Mouse (Mus musculus): Measurements from ENCODE around the gene Gria2.
A peak's percentile ranks its signal among the peaks of the same experiment; 100 is the strongest.

Gria2 gene

DNA sequence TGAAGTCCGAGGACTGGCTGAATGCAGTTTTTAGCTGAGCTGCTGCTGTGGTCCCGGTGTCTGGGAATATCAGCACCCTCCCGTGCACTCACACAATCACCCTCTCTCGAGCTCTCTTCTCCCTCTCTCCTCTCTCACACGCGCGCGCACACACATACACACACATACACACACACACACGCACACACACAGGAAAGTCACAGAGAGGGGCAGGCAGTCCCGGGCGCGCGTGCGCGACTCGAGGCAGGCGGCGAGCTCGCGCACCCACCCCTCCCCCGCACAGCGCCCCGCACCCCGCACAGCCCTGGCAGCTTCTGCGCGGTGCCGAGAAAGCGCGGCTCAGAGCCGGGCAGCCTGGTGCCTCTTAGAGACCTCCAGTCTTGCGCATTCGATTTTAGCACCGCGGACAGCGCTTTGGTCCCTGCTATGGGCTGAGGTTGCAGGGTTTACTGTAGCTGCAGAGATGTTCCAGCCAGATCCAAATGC is at the start of gene Gria2:
Gene Gria2 (minus strand): TSS at position 240 of the 486 bp plus-strand sequence.
- peak; percentile 64 for DNase-seq (ENCODE audit: low spot score)

DNA sequence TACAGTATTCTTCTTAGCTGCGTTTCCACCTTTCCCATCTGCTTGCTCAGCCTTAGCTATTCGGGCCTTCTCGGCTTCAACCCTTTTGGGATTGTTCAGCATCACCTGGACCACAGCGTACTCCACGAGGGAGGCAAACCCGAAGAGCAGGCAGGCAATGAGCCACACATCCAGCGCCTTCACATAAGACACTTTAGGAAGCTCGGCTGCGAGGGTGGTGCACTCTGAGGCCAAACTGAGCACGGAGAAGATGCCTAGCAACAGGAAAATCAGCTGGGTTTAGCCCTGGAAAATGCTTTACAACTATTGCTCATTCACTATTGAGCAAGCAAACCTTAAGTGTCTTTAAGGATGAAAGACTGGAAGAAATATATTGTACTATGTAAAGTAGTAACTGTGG is 48.3 kb upstream of the Gria2 start:
- no peak for DNase-seq (ENCODE audit: low spot score)

DNA sequence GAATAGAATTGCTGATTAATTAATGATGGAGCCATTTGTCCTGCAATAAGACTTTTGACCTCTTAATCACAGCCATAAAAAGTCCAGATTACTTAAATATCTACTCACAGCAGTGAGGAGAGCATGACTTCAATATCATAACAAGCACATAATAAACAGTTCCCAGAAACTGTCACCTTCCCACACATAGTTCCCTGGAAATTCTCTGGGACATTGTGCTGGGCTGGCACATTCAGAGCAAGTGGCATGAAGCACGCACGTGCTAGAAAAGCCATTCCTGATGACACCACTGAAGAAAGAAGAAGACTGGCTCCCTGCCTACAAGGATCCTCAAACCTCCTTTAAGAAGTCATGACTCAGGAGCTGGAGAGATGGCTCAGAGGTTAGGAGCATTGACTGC is 43.0 kb upstream of the Gria2 start:
- DNase-seq (ENCODE audit: low spot score): no peak

DNA sequence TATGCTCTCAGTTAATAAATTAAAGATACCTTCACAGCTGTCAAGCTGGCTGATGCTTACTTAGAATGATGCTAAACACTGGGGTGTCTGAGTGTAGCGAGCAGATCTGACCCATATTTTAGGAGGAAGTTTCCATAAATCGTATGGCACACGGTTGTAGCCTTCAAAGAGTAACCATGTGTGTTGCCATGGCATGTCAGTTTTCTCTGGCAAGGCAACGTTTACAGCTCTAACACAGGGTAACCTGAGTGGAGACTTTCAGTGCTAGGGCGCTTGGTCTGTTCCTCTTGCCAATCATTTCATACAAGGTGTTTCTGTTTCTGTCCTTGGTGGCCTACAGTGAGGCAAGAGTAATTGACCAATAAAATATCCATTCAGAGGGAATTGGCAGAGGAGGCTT is 37.2 kb upstream of the Gria2 start:
- DNase-seq (ENCODE audit: low spot score): no peak

- DNase-seq (ENCODE audit: low spot score): no peak
Observed at GRCm38 (mm10) chr3:80837583-80837982, 34.9 kb upstream of the Gria2 start.

DNA sequence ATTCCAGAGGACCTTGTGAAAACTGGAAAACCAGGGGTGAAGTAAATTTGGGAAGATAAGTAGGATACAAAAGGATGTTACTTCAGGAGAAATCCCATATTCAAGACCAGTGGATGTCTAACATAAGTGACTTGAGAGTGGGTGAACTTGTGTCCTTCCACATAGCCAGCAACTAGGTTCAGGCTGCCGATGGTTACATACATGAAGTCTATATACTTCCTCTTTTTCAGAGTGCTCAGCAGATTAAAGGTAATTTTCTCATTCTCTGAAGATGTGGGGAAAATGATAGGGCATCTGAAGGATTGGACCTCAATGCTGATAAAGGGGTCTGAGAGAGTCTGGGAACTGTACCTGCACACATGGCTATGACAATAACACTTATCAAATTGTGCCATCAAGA is 21.3 kb upstream of the Gria2 start:
- no peak for DNase-seq (ENCODE audit: low spot score)

GRCm38 (mm10) chr3:80818619-80819018 is 16.0 kb upstream of the Gria2 start:
- DNase-seq (ENCODE audit: low spot score): no peak

- DNase-seq (ENCODE audit: low spot score): no peak
Observed at GRCm38 (mm10) chr3:80813734-80814133, 11.1 kb upstream of the Gria2 start.

DNA sequence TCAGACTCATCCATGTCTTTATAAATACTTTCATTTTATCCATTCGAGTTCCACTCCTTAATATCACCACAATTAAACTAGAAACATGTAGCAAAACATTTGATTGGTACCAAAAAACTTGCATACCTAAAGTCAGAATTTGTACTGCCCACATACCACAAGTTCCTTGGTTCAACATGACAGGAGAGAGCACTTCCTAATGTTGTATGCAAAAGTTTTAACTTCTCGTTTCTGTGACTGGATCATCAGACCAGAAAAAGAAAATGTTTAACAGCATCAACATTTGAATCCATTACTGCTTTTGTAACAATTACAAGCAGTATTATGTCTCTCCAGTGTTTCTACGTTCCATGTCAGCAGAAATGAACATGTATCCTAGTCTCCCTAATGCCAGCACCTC is 9.6 kb upstream of the Gria2 start:
- no peak for DNase-seq (ENCODE audit: low spot score)

DNA sequence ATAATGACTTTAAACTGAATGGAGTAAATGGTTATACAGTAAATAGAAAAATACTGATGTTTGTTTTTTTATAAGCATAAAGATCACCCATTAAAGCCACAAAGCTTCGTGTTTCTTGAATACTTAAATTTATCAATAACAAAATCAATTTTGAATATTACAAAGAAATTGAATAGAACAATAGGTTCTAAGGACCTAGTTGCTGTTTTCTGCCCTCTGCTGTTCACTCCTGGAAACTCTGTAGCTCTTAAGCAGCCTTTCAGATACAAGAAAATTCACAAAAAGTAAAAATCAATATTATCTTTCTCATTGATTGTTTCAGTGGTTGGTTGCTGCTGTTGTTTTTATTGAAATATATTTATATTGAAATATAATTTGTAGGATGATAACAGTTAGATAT is 2.7 kb upstream of the Gria2 start:
- DNase-seq (ENCODE audit: low spot score): no peak

DNA sequence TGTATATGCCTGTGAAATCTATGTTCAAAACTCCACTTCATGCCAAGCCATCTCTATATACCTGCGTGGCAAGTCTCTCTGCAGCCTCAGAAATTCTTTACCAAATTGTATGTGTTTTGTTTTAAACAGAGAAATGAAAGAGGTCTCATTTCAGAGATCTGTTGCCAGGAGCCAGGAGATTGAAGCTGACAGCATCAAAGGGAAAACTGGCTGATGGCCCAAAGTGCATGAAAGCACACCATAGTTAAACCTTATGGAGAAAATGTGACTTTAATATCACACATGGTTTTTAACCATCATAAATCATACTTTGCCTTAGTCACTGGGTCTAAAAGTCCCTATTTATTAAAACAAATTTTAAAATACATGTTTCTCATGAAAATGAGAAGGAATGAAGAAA is 1.2 kb upstream of the Gria2 start:
- no peak for DNase-seq (ENCODE audit: low spot score)

GRCm38 (mm10) chr3:80803211-80803610 is 576 bp upstream of the Gria2 start:
- no peak for DNase-seq (ENCODE audit: low spot score)

- DNase-seq (ENCODE audit: low spot score): no peak
Observed at GRCm38 (mm10) chr3:80801827-80802310, 766 bp downstream of the Gria2 start.

- DNase-seq (ENCODE audit: low spot score): peak; percentile 5
Observed at GRCm38 (mm10) chr3:80800995-80801826, 1.4 kb downstream of the Gria2 start.

DNA sequence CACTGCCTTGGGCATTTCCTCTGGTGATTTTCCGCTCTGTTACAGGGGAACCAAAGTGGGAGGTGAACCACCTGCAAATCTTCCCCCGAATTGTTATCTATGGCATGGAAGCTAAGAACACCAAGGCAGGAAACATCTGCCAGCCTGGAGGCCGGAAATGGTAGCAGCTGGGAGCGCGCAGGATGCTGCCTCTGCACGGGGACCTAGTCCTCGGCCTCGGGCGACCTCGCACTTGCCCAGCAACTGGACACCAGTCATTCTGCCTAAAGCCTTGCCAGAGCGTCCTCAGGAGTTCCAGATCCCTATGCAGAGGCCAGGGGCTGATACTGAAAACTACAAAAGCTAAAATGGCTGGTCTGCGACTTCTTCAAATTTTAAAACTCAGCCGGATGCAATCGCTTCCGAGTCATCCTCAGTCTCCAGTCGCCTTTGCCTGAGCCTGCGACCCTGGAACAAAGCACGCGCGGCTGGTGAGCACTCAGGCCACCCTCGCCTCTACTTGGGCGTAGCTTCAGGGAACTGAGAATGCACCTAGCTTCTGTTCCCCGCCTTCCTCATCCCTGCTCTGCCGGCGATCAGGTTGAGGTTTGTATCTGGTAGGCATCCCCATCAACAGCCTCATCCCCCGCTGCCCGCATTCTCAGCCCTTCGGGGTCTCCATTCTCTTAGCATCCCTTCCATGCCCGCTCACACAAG is 2.2 kb downstream of the Gria2 start:
- peak; percentile 4 for DNase-seq (ENCODE audit: low spot score)

- DNase-seq (ENCODE audit: low spot score): no peak
Observed at GRCm38 (mm10) chr3:80797935-80798334, 4.7 kb downstream of the Gria2 start.

DNA sequence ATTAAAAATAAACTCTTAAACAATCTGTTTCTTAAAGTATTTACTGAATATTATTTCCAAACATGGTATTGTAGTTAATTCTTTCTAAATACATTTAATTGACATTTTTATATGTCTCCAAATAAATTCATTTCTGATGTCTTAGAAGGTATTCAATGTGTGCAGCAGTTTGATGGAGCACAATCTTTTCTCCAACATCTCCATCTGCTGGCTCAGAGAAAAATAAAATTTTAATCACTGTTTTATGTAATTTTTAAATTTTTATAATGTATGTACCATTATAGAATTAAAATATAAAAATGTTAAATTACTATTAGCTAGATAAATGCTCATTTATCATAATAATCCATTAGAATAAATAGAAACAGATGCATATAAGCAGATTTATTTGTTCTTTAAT is 5.9 kb downstream of the Gria2 start:
- no peak for DNase-seq (ENCODE audit: low spot score)

DNA sequence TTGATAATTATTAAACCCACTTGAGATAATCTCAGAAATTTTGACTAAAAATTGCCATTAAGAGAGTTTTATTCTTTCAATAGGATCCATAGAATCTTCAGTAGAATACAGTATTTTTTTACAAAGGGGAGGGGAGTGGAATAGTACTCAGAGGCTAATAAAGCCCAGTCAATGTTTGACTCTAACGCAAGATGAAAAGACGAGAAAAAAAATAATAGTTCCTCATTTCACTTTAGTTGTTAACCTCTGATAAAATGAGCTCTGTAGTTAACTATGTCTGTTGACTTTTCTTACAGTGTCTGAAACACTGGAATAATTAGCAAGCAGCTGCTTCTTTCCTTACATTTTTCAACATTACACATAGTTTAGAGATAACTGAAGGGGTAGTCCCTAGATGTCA is 7.4 kb downstream of the Gria2 start:
- no peak for DNase-seq (ENCODE audit: low spot score)

- DNase-seq (ENCODE audit: low spot score): no peak
Observed at GRCm38 (mm10) chr3:80787116-80787744, 15.4 kb downstream of the Gria2 start.

DNA sequence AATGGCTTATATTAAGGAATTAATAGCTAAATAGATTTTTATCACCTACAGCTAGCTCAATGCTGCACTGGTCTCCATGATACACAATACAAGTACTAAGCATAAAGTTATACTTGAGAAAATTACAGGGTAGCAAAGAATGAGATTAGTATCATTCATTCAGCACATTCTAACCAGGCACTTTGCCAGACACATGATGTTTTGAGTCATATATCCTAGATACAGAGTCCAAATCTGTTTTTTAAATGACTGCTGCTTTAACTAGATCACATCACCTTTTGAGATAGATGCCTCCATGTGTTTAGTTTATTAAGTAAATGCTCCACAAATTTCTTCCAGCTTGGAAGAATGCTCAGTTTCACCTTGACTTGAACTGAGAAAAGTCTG is 21.5 kb downstream of the Gria2 start:
- no peak for DNase-seq (ENCODE audit: low spot score)

GRCm38 (mm10) chr3:80780383-80781143 is 22.1 kb downstream of the Gria2 start:
- no peak for DNase-seq (ENCODE audit: low spot score)

- DNase-seq (ENCODE audit: low spot score): no peak
Observed at GRCm38 (mm10) chr3:80776628-80777027, 26.0 kb downstream of the Gria2 start.

All from testis, postnatal 14 days (tissue).